Mouse (Mus musculus): ENCODE data around the gene Adgrv1. TPM values are rescaled to one million over a fixed set of nuclear protein-coding genes. Genes with fewer than 3 reads are reported as not detected.

Gene Adgrv1
- polyA plus RNA-seq, 2 experiments = 0.08 to 0.24 TPM

GRCm38 (mm10) chr13:81312148-81312547, 320.8 kb downstream of the Adgrv1 start:
- ATAC-seq (ENCODE audit: insufficient read depth) (no peak), DNase-seq (ENCODE audit: low read depth in 3 of 3, low spot score in 3 of 3) (no peak)
- Histone ChIP-seq H3K27ac (no peak overlapping the region), H3K9ac (replicated peaks) (no peak overlapping the region), H3K9me3 (ENCODE audit: control insufficient read depth, low read length) (no peaks in the 10 kb centered on the region), H3K36me3 (replicated peaks; ENCODE audit: control insufficient read depth, insufficient read depth, low read depth) (no peaks in the 10 kb centered on the region), H3K27me3 (ENCODE audit: control insufficient read depth, insufficient read depth, low read length) (no peaks in the 10 kb centered on the region), H3K4me3 (ENCODE audit: insufficient read depth in 1 of 2, low read depth in 2 of 2, low read length in 2 of 2) (no peak overlapping the region), H3K4me2 (ENCODE audit: low read depth) (no peak overlapping the region), H3K4me1 (replicated peaks; ENCODE audit: control insufficient read depth in 2 of 2, insufficient read depth in 2 of 2, low read length in 1 of 2) (no peaks in the 10 kb centered on the region)
- TF ChIP-seq EP300 (IDR thresholded peaks at IDR 0.05; ENCODE audit: low read depth) = no peak
- no peak for TF ChIP-seq CTCF (IDR thresholded peaks at IDR 0.05; ENCODE audit: low read depth)
- WGBS (ENCODE audit: insufficient replicate concordance) = 44% methylated on average over 5 of the region's 5 CpGs

GRCm38 (mm10) chr13:81300851-81301250, 332.1 kb downstream of the Adgrv1 start:
- ATAC-seq (ENCODE audit: insufficient read depth) = no peak
- Histone ChIP-seq H3K4me3 (ENCODE audit: insufficient read depth in 1 of 2, low read depth in 2 of 2, low read length in 2 of 2) (no peak overlapping the region), H3K27ac (no peak overlapping the region), H3K9ac (replicated peaks) (no peak overlapping the region), H3K4me1 (replicated peaks; ENCODE audit: control insufficient read depth in 2 of 2, insufficient read depth in 2 of 2, low read length in 1 of 2) (no peaks in the 10 kb centered on the region), H3K27me3 (ENCODE audit: control insufficient read depth, insufficient read depth, low read length) (no peaks in the 10 kb centered on the region), H3K36me3 (replicated peaks; ENCODE audit: control insufficient read depth, insufficient read depth, low read depth) (no peaks in the 10 kb centered on the region), H3K9me3 (ENCODE audit: control insufficient read depth, low read length) (no peaks in the 10 kb centered on the region), H3K4me2 (ENCODE audit: low read depth) (no peak overlapping the region)
- no peak for TF ChIP-seq CTCF (IDR thresholded peaks at IDR 0.05; ENCODE audit: low read depth)
- no peak for TF ChIP-seq EP300 (IDR thresholded peaks at IDR 0.05; ENCODE audit: low read depth)
- no peak for DNase-seq (ENCODE audit: low read depth in 3 of 3, low spot score in 3 of 3)
- WGBS (ENCODE audit: insufficient replicate concordance) = 36% methylated on average over 1 of the region's 1 CpGs

GRCm38 (mm10) chr13:81294106-81294505, 338.8 kb downstream of the Adgrv1 start:
- no peaks in the 10 kb centered on the region for H3K27me3 ChIP-seq (ENCODE audit: control insufficient read depth, insufficient read depth, low read length)
- H3K27ac ChIP-seq = no peak overlapping the region
- no peak overlapping the region for H3K4me2 ChIP-seq (ENCODE audit: low read depth)
- H3K4me1 ChIP-seq (replicated peaks; ENCODE audit: control insufficient read depth in 2 of 2, insufficient read depth in 2 of 2, low read length in 1 of 2) = no peaks in the 10 kb centered on the region
- TF ChIP-seq CTCF (IDR thresholded peaks at IDR 0.05; ENCODE audit: low read depth) (no peak), EP300 (IDR thresholded peaks at IDR 0.05; ENCODE audit: low read depth) (no peak)
- no peak for ATAC-seq (ENCODE audit: insufficient read depth)
- H3K9me3 ChIP-seq (ENCODE audit: control insufficient read depth, low read length) = no peaks in the 10 kb centered on the region
- no peak for DNase-seq (ENCODE audit: low read depth in 3 of 3, low spot score in 3 of 3)
- H3K36me3 ChIP-seq (replicated peaks; ENCODE audit: control insufficient read depth, insufficient read depth, low read depth) = no peaks in the 10 kb centered on the region
- WGBS (ENCODE audit: insufficient replicate concordance) = 52% methylated on average over 1 of the region's 1 CpGs
- H3K4me3 ChIP-seq (ENCODE audit: insufficient read depth in 1 of 2, low read depth in 2 of 2, low read length in 2 of 2) = no peak overlapping the region
- no peak overlapping the region for H3K9ac ChIP-seq (replicated peaks)

- WGBS (ENCODE audit: insufficient replicate concordance) = 77% methylated on average over 6 of the region's 6 CpGs
- DNase-seq (ENCODE audit: low read depth in 3 of 3, low spot score in 3 of 3) (no peak), ATAC-seq (ENCODE audit: insufficient read depth) (no peak)
- Histone ChIP-seq H3K4me2 (ENCODE audit: low read depth) (no peak overlapping the region), H3K9ac (replicated peaks) (no peak overlapping the region), H3K4me1 (replicated peaks; ENCODE audit: control insufficient read depth in 2 of 2, insufficient read depth in 2 of 2, low read length in 1 of 2) (no peaks in the 10 kb centered on the region), H3K27ac (no peak overlapping the region), H3K27me3 (ENCODE audit: control insufficient read depth, insufficient read depth, low read length) (no peaks in the 10 kb centered on the region), H3K36me3 (replicated peaks; ENCODE audit: control insufficient read depth, insufficient read depth, low read depth) (no peaks in the 10 kb centered on the region), H3K9me3 (ENCODE audit: control insufficient read depth, low read length) (no peaks in the 10 kb centered on the region), H3K4me3 (ENCODE audit: insufficient read depth in 1 of 2, low read depth in 2 of 2, low read length in 2 of 2) (no peak overlapping the region)
- TF ChIP-seq CTCF (IDR thresholded peaks at IDR 0.05; ENCODE audit: low read depth) (no peak), EP300 (IDR thresholded peaks at IDR 0.05; ENCODE audit: low read depth) (no peak)
Observed at GRCm38 (mm10) chr13:81282193-81282592, 350.8 kb downstream of the Adgrv1 start.

GRCm38 (mm10) chr13:81280650-81281229, 352.2 kb downstream of the Adgrv1 start:
- DNase-seq (ENCODE audit: low read depth in 3 of 3, low spot score in 3 of 3) = no peak
- H3K9ac ChIP-seq (replicated peaks) = no peak overlapping the region
- 59% methylated on average over 1 of the region's 1 CpGs for WGBS (ENCODE audit: insufficient replicate concordance)

More at GRCm38 (mm10) chr13:81280650-81281229, 352.2 kb downstream of the Adgrv1 start:
- Histone ChIP-seq H3K36me3 (replicated peaks; ENCODE audit: control insufficient read depth, insufficient read depth, low read depth) (no peaks in the 10 kb centered on the region), H3K4me2 (ENCODE audit: low read depth) (no peak overlapping the region), H3K9me3 (ENCODE audit: control insufficient read depth, low read length) (no peaks in the 10 kb centered on the region), H3K27ac (no peak overlapping the region), H3K4me1 (replicated peaks; ENCODE audit: control insufficient read depth in 2 of 2, insufficient read depth in 2 of 2, low read length in 1 of 2) (no peaks in the 10 kb centered on the region), H3K27me3 (ENCODE audit: control insufficient read depth, insufficient read depth, low read length) (no peaks in the 10 kb centered on the region), H3K4me3 (ENCODE audit: insufficient read depth in 1 of 2, low read depth in 2 of 2, low read length in 2 of 2) (no peak overlapping the region)
- TF ChIP-seq CTCF (IDR thresholded peaks at IDR 0.05; ENCODE audit: low read depth) (no peak), EP300 (IDR thresholded peaks at IDR 0.05; ENCODE audit: low read depth) (no peak)
- ATAC-seq (ENCODE audit: insufficient read depth) = no peak
